In the genomic region with DNA sequence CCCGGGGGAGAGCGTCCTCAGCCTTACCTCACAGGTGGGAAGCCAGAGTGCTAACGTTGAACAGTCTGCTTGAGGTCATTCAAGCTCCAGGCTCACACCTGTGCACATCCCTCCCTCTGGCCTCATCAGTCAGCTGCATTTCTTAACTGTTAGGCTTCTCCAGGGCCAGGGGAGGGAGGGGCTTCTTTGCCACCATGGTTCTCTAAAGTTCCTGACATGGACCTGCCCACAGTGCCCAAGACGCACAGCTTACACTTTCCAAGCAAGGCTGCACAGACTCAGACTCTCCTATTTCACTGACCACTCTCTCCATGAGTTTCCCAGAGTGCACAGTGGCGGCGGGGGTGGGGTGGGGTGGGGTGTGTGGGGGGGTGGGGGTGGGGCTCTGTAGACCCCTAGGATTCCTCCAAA, we compare ENCODE assay signal across 9 mouse cellular contexts. TPM values are rescaled to one million over a fixed set of nuclear protein-coding genes. Genes with fewer than 3 reads are reported as not detected.
DNase-seq lines count a peak whose midpoint lies in the region; ATAC-seq lines count a peak whose summit lies in the region.
"Had no signal": no experiment of that assay in that cellular context is flagged by ENCODE, and none has a peak within 500 bp of the region (broad histone marks: within the 10 kb centered on the region; RNA-seq: fewer than 3 reads in every experiment).

No protein-coding gene starts in this region.

- H3K9ac ChIP-seq in kidney, embryonic 16.5 days (replicated peaks; ENCODE audit: low read length), result peak overlapping the region; percentile 62; the same call in 1 of the 2 replicates
- peak overlapping the region; percentile 66 for H3K9ac ChIP-seq in embryonic facial prominence, embryonic 14.5 days (ENCODE audit: low read depth, low read length)
- H3K9ac ChIP-seq in hindbrain, embryonic 11.5 days (ENCODE audit: low read depth, low read length), result peak overlapping the region; percentile 83; the same call in 1 of the 2 replicates
- H3K9ac ChIP-seq in midbrain, embryonic 13.5 days (replicated peaks), result peak overlapping the region; percentile 68; the same call in 1 of the 2 replicates

- 17% methylated on average over 6 of the region's 6 CpGs for WGBS in kidney, embryonic 16.5 days
- WGBS in embryonic facial prominence, embryonic 14.5 days, result 20% methylated on average over 6 of the region's 6 CpGs
- 40% methylated on average over 6 of the region's 6 CpGs for WGBS in hindbrain, embryonic 11.5 days
- WGBS in midbrain, embryonic 13.5 days, result 14% methylated on average over 6 of the region's 6 CpGs

- no peak overlapping the region for H3K27ac ChIP-seq in kidney, embryonic 16.5 days (ENCODE audit: low read length)
- peak overlapping the region; percentile 86 for H3K27ac ChIP-seq in embryonic facial prominence, embryonic 14.5 days (replicated peaks; ENCODE audit: low read depth, low read length)
- H3K27ac ChIP-seq in hindbrain, embryonic 11.5 days (ENCODE audit: low read depth, low read length), result peak overlapping the region; percentile 93
- peak overlapping the region; percentile 97 for H3K27ac ChIP-seq in midbrain, embryonic 13.5 days

- peak overlapping the region; percentile 56 for H3K4me2 ChIP-seq in kidney, embryonic 16.5 days (replicated peaks; ENCODE audit: low read depth, low read length)
- peak overlapping the region; percentile 53 for H3K4me2 ChIP-seq in embryonic facial prominence, embryonic 14.5 days (ENCODE audit: low read depth, low read length)
- H3K4me2 ChIP-seq in hindbrain, embryonic 11.5 days (replicated peaks; ENCODE audit: low read depth, low read length), result peak overlapping the region; percentile 39
- peak overlapping the region; percentile 54 for H3K4me2 ChIP-seq in midbrain, embryonic 13.5 days (replicated peaks)

- no peaks in the 10 kb centered on the region for H3K9me3 ChIP-seq in kidney, embryonic 16.5 days (ENCODE audit: low read length)
- H3K9me3 ChIP-seq in embryonic facial prominence, embryonic 14.5 days (ENCODE audit: control insufficient read depth, low read length), result no peaks in the 10 kb centered on the region
- no peaks in the 10 kb centered on the region for H3K9me3 ChIP-seq in hindbrain, embryonic 11.5 days (ENCODE audit: control insufficient read depth, low read length)
- H3K9me3 ChIP-seq in midbrain, embryonic 13.5 days, result no peaks in the 10 kb centered on the region

- H3K4me3 ChIP-seq in kidney, embryonic 16.5 days (ENCODE audit: low read length), result no peak overlapping the region
- H3K4me3 ChIP-seq in embryonic facial prominence, embryonic 14.5 days (ENCODE audit: low read depth, low read length), result peak overlapping the region; percentile 31
- no peak overlapping the region for H3K4me3 ChIP-seq in hindbrain, embryonic 11.5 days (ENCODE audit: low read depth, low read length)
- H3K4me3 ChIP-seq in midbrain, embryonic 13.5 days (replicated peaks), result peak overlapping the region; percentile 31; the same call in 1 of the 2 replicates

- peak; percentile 41 for ATAC-seq in kidney, embryonic 16.5 days (ENCODE audit: low FRiP score, low TSS enrichment)
- ATAC-seq in embryonic facial prominence, embryonic 14.5 days (ENCODE audit: low read depth), result peak; percentile 64
- ATAC-seq in hindbrain, embryonic 11.5 days (ENCODE audit: low FRiP score), result peak; percentile 60; the same call in 1 of the 2 replicates
- ATAC-seq in midbrain, embryonic 13.5 days, result peak; percentile 57

- no peaks in the 10 kb centered on the region for H3K36me3 ChIP-seq in kidney, embryonic 16.5 days (ENCODE audit: insufficient read depth, low read length)
- H3K36me3 ChIP-seq in embryonic facial prominence, embryonic 14.5 days (ENCODE audit: control insufficient read depth, insufficient read depth, low read length), result no peaks in the 10 kb centered on the region
- no peaks in the 10 kb centered on the region for H3K36me3 ChIP-seq in hindbrain, embryonic 11.5 days (ENCODE audit: control insufficient read depth, insufficient read depth, low read length)
- no peaks in the 10 kb centered on the region for H3K36me3 ChIP-seq in midbrain, embryonic 13.5 days

- DNase-seq in kidney, postnatal 14 days, result no peak
- peak; percentile 54 for DNase-seq in embryonic facial prominence, embryonic 14.5 days (ENCODE audit: low spot score)
- DNase-seq in hindbrain, embryonic 11.5 days (ENCODE audit: low spot score), result peak; percentile 14
- no peak for DNase-seq in left cerebral cortex, adult 18-20 months (ENCODE audit: low spot score in 2 of 2)
- DNase-seq in urinary bladder, postnatal 36 days (ENCODE audit: low spot score in 2 of 2), result no peak
- DNase-seq: gastrocnemius, postnatal 10 days had no signal

- no peaks in the 10 kb centered on the region for H3K27me3 ChIP-seq in kidney, embryonic 16.5 days (ENCODE audit: insufficient read depth, low read length)
- no peaks in the 10 kb centered on the region for H3K27me3 ChIP-seq in embryonic facial prominence, embryonic 14.5 days (replicated peaks; ENCODE audit: control insufficient read depth, insufficient read depth, low read length)
- H3K27me3 ChIP-seq in hindbrain, embryonic 11.5 days (ENCODE audit: control insufficient read depth, insufficient read depth, low read length), result no peaks in the 10 kb centered on the region
- H3K27me3 ChIP-seq in midbrain, embryonic 13.5 days, result no peaks in the 10 kb centered on the region
- H3K27me3 ChIP-seq: Patski had no signal

- H3K4me1 ChIP-seq in kidney, embryonic 16.5 days (ENCODE audit: insufficient read depth, low read length), result peaks cover 30% of the 10 kb centered on the region
- H3K4me1 ChIP-seq in embryonic facial prominence, embryonic 14.5 days (ENCODE audit: control insufficient read depth, insufficient read depth, low read length), result peaks cover 16% of the 10 kb centered on the region; the same call in 1 of the 2 replicates
- peaks cover 5% of the 10 kb centered on the region for H3K4me1 ChIP-seq in hindbrain, embryonic 11.5 days (replicated peaks; ENCODE audit: control insufficient read depth, insufficient read depth, low read length)
- H3K4me1 ChIP-seq in midbrain, embryonic 13.5 days (replicated peaks), result peaks cover 31% of the 10 kb centered on the region

RNA-seq across cellular contexts. Expression of gene Cfap43, which starts 10.1 kb away (rescaled TPM):
- 0.04 and 0.05 TPM in 2 replicates for polyA plus RNA-seq in kidney, embryonic 16.5 days (2015; fragmentation: Nextera tagmentation; extraction: Ambion mirVana)
- 0.28 and 0.75 TPM in 2 replicates for polyA plus RNA-seq in embryonic facial prominence, embryonic 14.5 days (2014; fragmentation: Nextera tagmentation; extraction: Ambion mirVana)
- polyA plus RNA-seq in hindbrain, embryonic 11.5 days (2014; fragmentation: Nextera tagmentation; extraction: Ambion mirVana), result 0.54 and 2.1 TPM in 2 replicates
- 0.24 and 0.36 TPM in 2 replicates for polyA plus RNA-seq in midbrain, embryonic 13.5 days (2015; fragmentation: Nextera tagmentation; extraction: Ambion mirVana)
- under 1 TPM; 0.45 to 0.70 TPM for total RNA-seq in left cerebral cortex, adult 18-20 months (2021)
- total RNA-seq: gastrocnemius, postnatal 10 days had no signal

RNA-seq across cellular contexts. Expression of gene Itprip, which starts 10.1 kb away (rescaled TPM):
- 20.5 and 21.0 TPM in 2 replicates for polyA plus RNA-seq in kidney, embryonic 16.5 days (2015; fragmentation: Nextera tagmentation; extraction: Ambion mirVana)
- 10.7 and 12.5 TPM in 2 replicates for polyA plus RNA-seq in embryonic facial prominence, embryonic 14.5 days (2014; fragmentation: Nextera tagmentation; extraction: Ambion mirVana)
- polyA plus RNA-seq in hindbrain, embryonic 11.5 days (2014; fragmentation: Nextera tagmentation; extraction: Ambion mirVana), result 10.0 and 12.2 TPM in 2 replicates
- 8.5 and 9.2 TPM in 2 replicates for polyA plus RNA-seq in midbrain, embryonic 13.5 days (2015; fragmentation: Nextera tagmentation; extraction: Ambion mirVana)
- total RNA-seq in left cerebral cortex, adult 18-20 months (2021), result 1 to 10 TPM; 1.1 to 1.3 TPM

RNA-seq across cellular contexts. Expression of gene Cfap58, which starts 28.5 kb away (rescaled TPM):
- 0.06 TPM in 2 replicates for polyA plus RNA-seq in kidney, embryonic 16.5 days (2015; fragmentation: Nextera tagmentation; extraction: Ambion mirVana)
- polyA plus RNA-seq in embryonic facial prominence, embryonic 14.5 days (2014; fragmentation: Nextera tagmentation; extraction: Ambion mirVana), result 0.38 and 0.58 TPM in 2 replicates
- polyA plus RNA-seq in hindbrain, embryonic 11.5 days (2014; fragmentation: Nextera tagmentation; extraction: Ambion mirVana), result 0.36 and 0.37 TPM in 2 replicates
- polyA plus RNA-seq in midbrain, embryonic 13.5 days (2015; fragmentation: Nextera tagmentation; extraction: Ambion mirVana), result 0.32 and 0.48 TPM in 2 replicates
- total RNA-seq in left cerebral cortex, adult 18-20 months (2021), result under 1 TPM; 0.12 to 0.51 TPM
- total RNA-seq: gastrocnemius, postnatal 10 days had no signal
- polyA plus RNA-seq: Patski had no signal

RNA-seq across cellular contexts. Expression of gene Gsto2, which starts 43.6 kb away (rescaled TPM):
- polyA plus RNA-seq in kidney, embryonic 16.5 days (2015; fragmentation: Nextera tagmentation; extraction: Ambion mirVana), result 1.1 and 1.4 TPM in 2 replicates
- polyA plus RNA-seq in embryonic facial prominence, embryonic 14.5 days (2014; fragmentation: Nextera tagmentation; extraction: Ambion mirVana), result 0.86 and 1.2 TPM in 2 replicates
- polyA plus RNA-seq in hindbrain, embryonic 11.5 days (2014; fragmentation: Nextera tagmentation; extraction: Ambion mirVana), result 0.77 and 1.4 TPM in 2 replicates
- 1.2 and 1.5 TPM in 2 replicates for polyA plus RNA-seq in midbrain, embryonic 13.5 days (2015; fragmentation: Nextera tagmentation; extraction: Ambion mirVana)
- total RNA-seq in left cerebral cortex, adult 18-20 months (2021), result 1 to 10 TPM; 2.1 to 2.5 TPM

RNA-seq across cellular contexts. Expression of gene Gsto1, which starts 54.2 kb away (rescaled TPM):
- polyA plus RNA-seq in kidney, embryonic 16.5 days (2015; fragmentation: Nextera tagmentation; extraction: Ambion mirVana), result 130 and 134 TPM in 2 replicates
- polyA plus RNA-seq in embryonic facial prominence, embryonic 14.5 days (2014; fragmentation: Nextera tagmentation; extraction: Ambion mirVana), result 119 and 148 TPM in 2 replicates
- polyA plus RNA-seq in hindbrain, embryonic 11.5 days (2014; fragmentation: Nextera tagmentation; extraction: Ambion mirVana), result 105 and 116 TPM in 2 replicates
- 89.1 and 98.3 TPM in 2 replicates for polyA plus RNA-seq in midbrain, embryonic 13.5 days (2015; fragmentation: Nextera tagmentation; extraction: Ambion mirVana)
- total RNA-seq in left cerebral cortex, adult 18-20 months (2021), result 10 to 100 TPM; 39.4 to 41.8 TPM

Comparison
In these comparisons a context has a peak if more than half of its experiments do, and no peak if none do; other contexts are left out.
1. H3K4me3 ChIP-seq: peak in embryonic facial prominence, embryonic 14.5 days (single experiment) and midbrain, embryonic 13.5 days (single experiment); none in kidney, embryonic 16.5 days (single experiment) and hindbrain, embryonic 11.5 days (single experiment).
2. DNase-seq: peak in embryonic facial prominence, embryonic 14.5 days (single experiment) and hindbrain, embryonic 11.5 days (single experiment); none in kidney, postnatal 14 days (single experiment), left cerebral cortex, adult 18-20 months (0 of 2) and urinary bladder, postnatal 36 days (0 of 2).
3. Peak in every context shown above with its lines, with median percentiles within 50 percentile points of each other: ATAC-seq, H3K4me2 ChIP-seq and H3K9ac ChIP-seq.